Mouse (Mus musculus): ENCODE data around the gene D630045J12Rik.

- no peak for TF ChIP-seq CTCF (IDR thresholded peaks at IDR 0.05; ENCODE audit: low read depth)
- no peak for TF ChIP-seq EP300 (IDR thresholded peaks at IDR 0.05; ENCODE audit: low read depth)
Observed at GRCm38 (mm10) chr6:38192952-38193351, 60.9 kb downstream of the D630045J12Rik start.
